Mouse (Mus musculus): ENCODE results near the gene Smim23. TPM values are rescaled to one million over a fixed set of nuclear protein-coding genes. Genes with fewer than 3 reads are reported as not detected.

Gene Smim23
- polyA plus RNA-seq, 1 experiment from 2014 or later, result not detected

- no peak for ATAC-seq (ENCODE audit: insufficient number of reproducible peaks, low FRiP score, low TSS enrichment, low read depth)
- no peak overlapping the region for H3K4me3 ChIP-seq (replicated peaks)
- H3K9me3 ChIP-seq (replicated peaks), result no peaks in the 10 kb centered on the region
- no peaks in the 10 kb centered on the region for H3K4me1 ChIP-seq
- H3K9ac ChIP-seq, result no peak overlapping the region
- 55% methylated on average over 1 of the region's 1 CpGs for WGBS
- H3K36me3 ChIP-seq, result no peaks in the 10 kb centered on the region
- 0 out of 2 replicates have a peak, but pooled peaks cover 7% of the 10 kb centered on the region for H3K27me3 ChIP-seq
- no peak overlapping the region for H3K4me2 ChIP-seq (replicated peaks)
- H3K27ac ChIP-seq (replicated peaks), result no peak overlapping the region
Measured at GRCm38 (mm10) chr11:32809091-32809490, 15.3 kb downstream of the Smim23 start.

GRCm38 (mm10) chr11:32805958-32806357 lies 18.4 kb downstream of the Smim23 start:
- ATAC-seq (ENCODE audit: insufficient number of reproducible peaks, low FRiP score, low TSS enrichment, low read depth), result no peak
- H3K4me1 ChIP-seq, result peaks cover 9% of the 10 kb centered on the region
- no peak overlapping the region for H3K9ac ChIP-seq
- no peak overlapping the region for H3K4me3 ChIP-seq (replicated peaks)
- no peak overlapping the region for H3K27ac ChIP-seq (replicated peaks)
- no peaks in the 10 kb centered on the region for H3K36me3 ChIP-seq
- H3K4me2 ChIP-seq (replicated peaks), result no peak overlapping the region
- no peaks in the 10 kb centered on the region for H3K9me3 ChIP-seq (replicated peaks)
- 9% methylated on average over 2 of the region's 2 CpGs for WGBS
- 0 out of 2 replicates have a peak, but pooled peaks cover 7% of the 10 kb centered on the region for H3K27me3 ChIP-seq

GRCm38 (mm10) chr11:32803658-32804057 lies 20.7 kb downstream of the Smim23 start:
- H3K36me3 ChIP-seq, result no peaks in the 10 kb centered on the region
- H3K4me3 ChIP-seq (replicated peaks), result no peak overlapping the region
- no peak for ATAC-seq (ENCODE audit: insufficient number of reproducible peaks, low FRiP score, low TSS enrichment, low read depth)
- WGBS, result 47% methylated on average over 4 of the region's 4 CpGs
- H3K9me3 ChIP-seq (replicated peaks), result no peaks in the 10 kb centered on the region
- H3K9ac ChIP-seq, result no peak overlapping the region
- H3K27me3 ChIP-seq, result 0 out of 2 replicates have a peak, but pooled peaks cover 2% of the 10 kb centered on the region
- H3K4me2 ChIP-seq (replicated peaks), result no peak overlapping the region
- H3K27ac ChIP-seq (replicated peaks), result no peak overlapping the region
- H3K4me1 ChIP-seq, result peaks cover 13% of the 10 kb centered on the region

- Histone ChIP-seq H3K4me3 (replicated peaks) (no peak overlapping the region), H3K27ac (replicated peaks) (no peak overlapping the region), H3K27me3 (no peaks in the 10 kb centered on the region), H3K4me1 (peaks cover 13% of the 10 kb centered on the region), H3K4me2 (replicated peaks) (no peak overlapping the region), H3K9me3 (replicated peaks) (no peaks in the 10 kb centered on the region), H3K9ac (no peak overlapping the region), H3K36me3 (no peaks in the 10 kb centered on the region)
- ATAC-seq (ENCODE audit: insufficient number of reproducible peaks, low FRiP score, low TSS enrichment, low read depth), result no peak
- WGBS, result 62% methylated on average over 6 of the region's 6 CpGs
Measured at GRCm38 (mm10) chr11:32801715-32802114, 22.7 kb downstream of the Smim23 start.

GRCm38 (mm10) chr11:32800929-32801375 lies 23.5 kb downstream of the Smim23 start:
- Histone ChIP-seq H3K9ac (no peak overlapping the region), H3K4me3 (replicated peaks) (no peak overlapping the region), H3K9me3 (replicated peaks) (no peaks in the 10 kb centered on the region), H3K27me3 (no peaks in the 10 kb centered on the region), H3K4me1 (peaks cover 13% of the 10 kb centered on the region), H3K27ac (replicated peaks) (no peak overlapping the region), H3K36me3 (no peaks in the 10 kb centered on the region), H3K4me2 (replicated peaks) (no peak overlapping the region)
- 23% methylated on average over 7 of the region's 7 CpGs for WGBS
- no peak for ATAC-seq (ENCODE audit: insufficient number of reproducible peaks, low FRiP score, low TSS enrichment, low read depth)

GRCm38 (mm10) chr11:32798445-32798844 lies 26.0 kb downstream of the Smim23 start:
- Histone ChIP-seq H3K27me3 (no peaks in the 10 kb centered on the region), H3K4me2 (replicated peaks) (no peak overlapping the region), H3K36me3 (no peaks in the 10 kb centered on the region), H3K27ac (replicated peaks) (no peak overlapping the region), H3K9ac (no peak overlapping the region), H3K4me1 (peaks cover 13% of the 10 kb centered on the region), H3K9me3 (replicated peaks) (no peaks in the 10 kb centered on the region), H3K4me3 (replicated peaks) (no peak overlapping the region)
- WGBS, result 25% methylated on average over 4 of the region's 4 CpGs
- no peak; the same call in 1 of the 2 replicates for ATAC-seq (ENCODE audit: insufficient number of reproducible peaks, low FRiP score, low TSS enrichment, low read depth)

- ATAC-seq (ENCODE audit: insufficient number of reproducible peaks, low FRiP score, low TSS enrichment, low read depth), result no peak
- Histone ChIP-seq H3K27ac (replicated peaks) (no peak overlapping the region), H3K4me3 (replicated peaks) (no peak overlapping the region), H3K36me3 (no peaks in the 10 kb centered on the region), H3K4me1 (no peaks in the 10 kb centered on the region), H3K9ac (no peak overlapping the region), H3K4me2 (replicated peaks) (no peak overlapping the region), H3K27me3 (no peaks in the 10 kb centered on the region), H3K9me3 (replicated peaks) (no peaks in the 10 kb centered on the region)
- 66% methylated on average over 10 of the region's 10 CpGs for WGBS
Measured at GRCm38 (mm10) chr11:32794759-32795445, 29.5 kb downstream of the Smim23 start.

GRCm38 (mm10) chr11:32786201-32786600 lies 38.2 kb downstream of the Smim23 start:
- Histone ChIP-seq H3K36me3 (no peaks in the 10 kb centered on the region), H3K27me3 (no peaks in the 10 kb centered on the region), H3K4me1 (no peaks in the 10 kb centered on the region), H3K9ac (no peak overlapping the region), H3K4me3 (replicated peaks) (no peak overlapping the region), H3K4me2 (replicated peaks) (no peak overlapping the region), H3K27ac (replicated peaks) (no peak overlapping the region), H3K9me3 (replicated peaks) (no peaks in the 10 kb centered on the region)
- 80% methylated on average over 5 of the region's 5 CpGs for WGBS
- no peak for ATAC-seq (ENCODE audit: insufficient number of reproducible peaks, low FRiP score, low TSS enrichment, low read depth)

- Histone ChIP-seq H3K4me1 (no peaks in the 10 kb centered on the region), H3K9me3 (replicated peaks) (no peaks in the 10 kb centered on the region), H3K36me3 (no peaks in the 10 kb centered on the region), H3K9ac (no peak overlapping the region), H3K4me2 (replicated peaks) (no peak overlapping the region), H3K27ac (replicated peaks) (no peak overlapping the region), H3K27me3 (no peaks in the 10 kb centered on the region), H3K4me3 (replicated peaks) (no peak overlapping the region)
- WGBS, result 89% methylated on average over 6 of the region's 6 CpGs
- no peak for ATAC-seq (ENCODE audit: insufficient number of reproducible peaks, low FRiP score, low TSS enrichment, low read depth)
Measured at GRCm38 (mm10) chr11:32785591-32786147, 38.7 kb downstream of the Smim23 start.

- 65% methylated on average over 3 of the region's 3 CpGs for WGBS
- Histone ChIP-seq H3K4me2 (replicated peaks) (no peak overlapping the region), H3K9me3 (replicated peaks) (no peaks in the 10 kb centered on the region), H3K9ac (no peak overlapping the region), H3K4me3 (replicated peaks) (no peak overlapping the region), H3K27me3 (no peaks in the 10 kb centered on the region), H3K36me3 (no peaks in the 10 kb centered on the region), H3K27ac (replicated peaks) (no peak overlapping the region), H3K4me1 (no peaks in the 10 kb centered on the region)
- no peak for ATAC-seq (ENCODE audit: insufficient number of reproducible peaks, low FRiP score, low TSS enrichment, low read depth)
Measured at GRCm38 (mm10) chr11:32782724-32783123, 41.7 kb downstream of the Smim23 start.

- Histone ChIP-seq H3K27me3 (no peaks in the 10 kb centered on the region), H3K36me3 (no peaks in the 10 kb centered on the region), H3K9me3 (replicated peaks) (no peaks in the 10 kb centered on the region), H3K4me3 (replicated peaks) (no peak overlapping the region), H3K4me1 (no peaks in the 10 kb centered on the region), H3K4me2 (replicated peaks) (no peak overlapping the region), H3K27ac (replicated peaks) (no peak overlapping the region), H3K9ac (no peak overlapping the region)
- 60% methylated on average over 2 of the region's 2 CpGs for WGBS
- ATAC-seq (ENCODE audit: insufficient number of reproducible peaks, low FRiP score, low TSS enrichment, low read depth), result no peak
Measured at GRCm38 (mm10) chr11:32781633-32782404, 42.6 kb downstream of the Smim23 start.

All from embryonic facial prominence, embryonic 15.5 days (tissue).